Mouse (Mus musculus) midbrain, embryonic 11.5 days (tissue): ENCODE results near the gene Polr3g. TPM values are rescaled to one million over a fixed set of nuclear protein-coding genes. Genes with fewer than 3 reads are reported as not detected.

Experiments used
- ATAC-seq: fragments of 200-750 bp; cut with Nextera tagmentation; 2 replicates; pipeline ENCODE4 v1.8.0; 2017; ENCODE audit warnings: moderate TSS enrichment, moderate library complexity; ENCODE audit not compliant: low FRiP score
- DNase-seq: peaks from one replicate; pipeline ENCODE4 v3.0.0; 2015; ENCODE audit warnings: low spot score; ENCODE audit errors: missing footprints
- H3K27ac ChIP-seq: fragments of 300-500 bp; sonication (generic); 2 replicates; pipeline ENCODE4 v1.5.1; 2014; ENCODE audit warnings: low read depth, low read length
- H3K27me3 ChIP-seq: fragments of 300-500 bp; sonication (generic); 2 replicates; pipeline ENCODE4 v1.6.1; 2014; ENCODE audit warnings: mild to moderate bottlenecking, low read length, moderate library complexity, mixed read lengths; ENCODE audit not compliant: control insufficient read depth, insufficient read depth
- H3K36me3 ChIP-seq: fragments of 300-500 bp; sonication (generic); 2 replicates; pipeline ENCODE4 v1.6.1; 2014; ENCODE audit warnings: mild to moderate bottlenecking, low read length, moderate library complexity, mixed read lengths; ENCODE audit not compliant: control insufficient read depth, insufficient read depth
- H3K4me1 ChIP-seq: fragments of 300-500 bp; sonication (generic); 2 replicates; pipeline ENCODE4 v1.6.1; 2014; ENCODE audit warnings: low read length; ENCODE audit not compliant: control insufficient read depth, insufficient read depth
- H3K4me2 ChIP-seq: fragments of 300-500 bp; sonication (generic); 2 replicates; pipeline ENCODE4 v1.6.1; 2014; ENCODE audit warnings: mild to moderate bottlenecking, moderate library complexity
- H3K4me3 ChIP-seq: fragments of 300-500 bp; sonication (generic); 2 replicates; pipeline ENCODE4 v1.5.1; 2014; ENCODE audit warnings: low read depth, low read length
- H3K9ac ChIP-seq: fragments of 300-500 bp; sonication (generic); 2 replicates; pipeline ENCODE4 v1.6.1; 2014; ENCODE audit warnings: low read length
- H3K9me3 ChIP-seq: fragments of 300-500 bp; sonication (generic); 2 replicates; pipeline ENCODE4 v1.6.1; 2016; ENCODE audit warnings: low read length; ENCODE audit not compliant: control insufficient read depth
- WGBS: fragments of 180-500 bp; shearing (Covaris S2); extraction: QIAGEN DNeasy Blood & Tissue Kit; methylation state at CpG from one replicate; pipeline ENCODE4 v1.1.7; 2014; 5-methylcytosine and 5-hydroxymethylcytosine counted together
- polyA plus RNA-seq: library from polyadenylated mRNA; unstranded; fragments of >200 nt; fragmentation: Nextera tagmentation; extraction: Ambion mirVana; gene quantifications from 2 replicates; pipeline ENCODE4 v1.2.1, GENCODE M21; 2014

Polr3g gene
- polyA plus RNA-seq = 16.7 and 17.7 TPM in 2 replicates

DNA sequence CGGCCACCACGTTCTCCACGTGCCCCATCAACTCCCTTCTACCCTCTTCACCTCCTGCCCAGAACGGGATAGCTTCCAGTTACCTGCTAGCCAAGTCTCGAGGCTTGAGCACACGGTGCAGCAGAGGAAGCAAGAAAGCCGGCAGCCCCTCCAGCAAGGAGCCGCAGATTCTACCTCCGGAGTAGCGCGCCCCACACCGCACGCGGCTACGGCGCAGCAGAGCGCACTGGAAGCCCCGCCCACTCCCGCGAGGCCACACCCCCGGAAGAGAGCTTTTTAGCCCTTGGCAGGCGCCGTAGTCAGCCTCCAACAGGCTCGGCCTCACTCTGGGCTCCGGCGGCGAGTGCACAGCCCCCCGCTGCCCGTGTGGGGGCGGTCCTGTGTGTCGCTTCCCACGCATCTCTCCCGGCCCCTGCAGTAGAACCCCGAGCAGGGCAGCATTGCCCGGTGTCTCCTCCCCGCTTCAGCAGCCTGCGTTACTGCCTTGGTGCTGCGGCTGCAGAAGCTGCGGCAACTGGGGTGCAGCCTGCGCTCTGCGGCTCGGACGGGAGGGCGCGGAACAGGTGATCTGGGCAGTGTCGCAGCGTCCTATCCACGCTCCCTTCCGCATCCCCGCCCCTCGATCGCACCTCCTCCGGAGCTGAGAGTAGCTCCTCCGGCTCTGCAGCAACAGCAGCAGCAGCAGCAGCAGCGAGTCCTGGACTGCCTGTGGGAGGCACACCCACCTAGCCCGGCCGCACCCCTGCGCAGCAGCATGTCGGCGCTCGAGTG lies at the start of gene Polr3g, which contains the start of gene Mblac2:
Gene Polr3g (minus strand): TSS at position 239 of the 771 bp plus-strand sequence.
Gene Mblac2 (plus strand): TSS at position 567 of the 771 bp plus-strand sequence.
- peak; percentile 97 for ATAC-seq

DNA sequence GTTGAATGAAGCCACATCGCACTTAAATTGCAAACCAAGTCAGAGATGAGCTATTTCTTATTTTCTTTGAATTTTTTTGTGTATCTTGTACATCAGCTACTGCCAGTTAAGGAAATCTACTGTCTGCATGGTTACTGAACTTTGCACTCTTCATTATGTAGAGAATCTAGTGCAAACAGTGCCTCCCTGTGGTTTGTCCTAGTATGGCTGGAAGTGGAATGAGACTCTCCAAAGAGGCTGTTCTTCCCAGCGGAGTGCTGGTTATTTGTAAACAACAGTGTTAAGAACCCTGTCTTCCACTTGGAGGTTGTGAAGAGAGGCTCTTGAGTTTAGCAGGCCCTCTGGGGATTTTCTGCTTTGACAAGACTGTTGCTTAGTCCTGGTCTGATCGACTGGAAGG lies 49.6 kb upstream of the Polr3g start:
- Histone ChIP-seq H3K27me3 (no peaks in the 10 kb centered on the region), H3K36me3 (no peaks in the 10 kb centered on the region), H3K27ac (no peak overlapping the region), H3K9ac (no peak overlapping the region), H3K9me3 (no peaks in the 10 kb centered on the region), H3K4me1 (no peaks in the 10 kb centered on the region), H3K4me2 (no peak overlapping the region), H3K4me3 (no peak overlapping the region)
- DNase-seq (peak; percentile 91), ATAC-seq (peak; percentile 75)
- WGBS = 24% methylated on average over 3 of the region's 3 CpGs

More for the DNA sequence above, at the start of gene Polr3g, which contains the start of gene Mblac2:
- DNase-seq = peak; percentile 100
- H3K9ac ChIP-seq = peak within 1 kb of the TSS; percentile 71
- H3K4me2 ChIP-seq = peak within 1 kb of the TSS; percentile 99
- peaks cover 13% of the 10 kb centered on the region for H3K4me1 ChIP-seq
- WGBS = under 1% methylated on average over 59 of the region's 61 CpGs
- H3K9me3 ChIP-seq = no peaks in the 10 kb centered on the region
- no peaks in the 10 kb centered on the region for H3K36me3 ChIP-seq
- no peaks in the 10 kb centered on the region for H3K27me3 ChIP-seq
- peak within 1 kb of the TSS; percentile 50; the same call in 1 of the 2 replicates for H3K27ac ChIP-seq
- peak within 1 kb of the TSS; percentile 87 for H3K4me3 ChIP-seq

DNA sequence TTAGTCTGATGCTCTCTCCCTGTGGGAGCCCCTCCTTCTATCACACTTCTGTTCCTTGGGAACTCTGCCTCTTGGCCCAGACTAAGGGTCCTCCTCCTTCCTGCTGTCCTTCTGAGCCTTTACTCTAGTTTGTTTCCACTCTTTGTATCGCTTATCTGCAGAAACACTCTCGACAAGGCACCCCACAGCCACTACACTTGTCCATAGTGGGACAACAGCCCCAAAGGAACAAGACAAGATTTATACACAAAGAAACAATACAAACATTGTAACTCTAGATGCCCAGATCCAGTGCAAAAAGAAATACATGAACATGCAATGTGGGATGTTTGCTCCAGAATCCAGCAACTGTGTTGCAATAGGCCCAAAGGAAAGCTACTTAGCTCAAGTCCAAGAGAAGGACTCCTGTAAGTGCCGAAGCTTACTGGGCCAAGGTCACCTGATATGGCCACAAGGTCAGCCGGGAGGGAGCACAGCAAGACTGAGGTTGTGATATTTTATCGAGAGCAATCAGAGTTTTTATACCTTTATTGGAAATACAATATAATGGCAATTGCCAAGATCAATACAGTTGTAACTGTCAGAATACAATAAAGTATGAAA lies 46.3 kb upstream of the Polr3g start:
- DNase-seq (no peak), ATAC-seq (no peak)
- Histone ChIP-seq H3K9me3 (no peaks in the 10 kb centered on the region), H3K4me3 (no peak overlapping the region), H3K27ac (no peak overlapping the region), H3K4me1 (no peaks in the 10 kb centered on the region), H3K36me3 (no peaks in the 10 kb centered on the region), H3K4me2 (no peak overlapping the region), H3K9ac (no peak overlapping the region), H3K27me3 (no peaks in the 10 kb centered on the region)
- 87% methylated on average over 5 of the region's 5 CpGs for WGBS

DNA sequence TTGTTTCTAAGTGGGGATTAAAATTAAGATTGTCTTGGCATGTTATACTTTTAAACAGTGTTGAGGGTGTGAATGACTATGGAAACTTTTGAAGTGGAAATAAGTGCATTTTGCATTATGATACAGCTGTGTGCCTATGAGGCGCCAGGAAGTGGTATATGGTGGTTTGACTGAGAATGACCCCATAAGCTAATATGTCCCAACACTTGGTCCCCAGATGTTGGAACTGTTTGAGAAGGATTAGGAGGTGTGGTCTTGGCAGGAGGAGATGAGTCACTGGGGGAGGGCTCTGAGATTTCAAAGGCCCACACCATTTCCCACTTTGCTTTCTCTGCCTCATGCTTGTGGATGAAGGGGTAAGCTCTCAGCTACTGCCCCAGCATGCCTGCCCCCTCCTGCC lies 44.5 kb upstream of the Polr3g start:
- Histone ChIP-seq H3K4me2 (no peak overlapping the region), H3K27ac (no peak overlapping the region), H3K4me1 (no peaks in the 10 kb centered on the region), H3K9ac (no peak overlapping the region), H3K9me3 (no peaks in the 10 kb centered on the region), H3K36me3 (no peaks in the 10 kb centered on the region), H3K27me3 (no peaks in the 10 kb centered on the region), H3K4me3 (no peak overlapping the region)
- 97% methylated on average over 1 of the region's 1 CpGs for WGBS
- DNase-seq = no peak
- no peak for ATAC-seq

DNA sequence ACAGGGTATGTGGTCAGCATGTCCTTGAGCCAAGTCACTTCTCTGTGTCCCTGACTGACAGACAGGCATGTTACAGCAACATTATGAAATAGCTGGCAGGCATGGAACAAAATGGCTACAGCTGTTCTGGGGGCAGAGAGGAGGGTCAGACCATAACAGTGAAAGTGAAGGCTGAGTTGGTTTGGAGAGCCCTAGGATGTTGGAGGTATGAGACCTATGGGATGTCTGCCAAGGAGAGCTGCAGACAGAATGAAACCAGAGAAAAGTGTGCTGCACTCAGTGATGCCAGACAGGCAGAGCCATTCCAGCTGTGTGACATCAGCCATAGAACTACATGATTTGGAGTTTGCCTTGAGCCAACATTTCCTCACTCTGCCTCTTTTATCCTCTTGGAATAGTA lies 44.1 kb upstream of the Polr3g start:
- H3K36me3 ChIP-seq = no peaks in the 10 kb centered on the region
- no peaks in the 10 kb centered on the region for H3K4me1 ChIP-seq
- H3K27ac ChIP-seq = no peak overlapping the region
- DNase-seq = no peak
- H3K9ac ChIP-seq = no peak overlapping the region
- H3K27me3 ChIP-seq = no peaks in the 10 kb centered on the region
- ATAC-seq = no peak
- H3K4me2 ChIP-seq = no peak overlapping the region
- H3K4me3 ChIP-seq = no peak overlapping the region
- H3K9me3 ChIP-seq = no peaks in the 10 kb centered on the region

DNA sequence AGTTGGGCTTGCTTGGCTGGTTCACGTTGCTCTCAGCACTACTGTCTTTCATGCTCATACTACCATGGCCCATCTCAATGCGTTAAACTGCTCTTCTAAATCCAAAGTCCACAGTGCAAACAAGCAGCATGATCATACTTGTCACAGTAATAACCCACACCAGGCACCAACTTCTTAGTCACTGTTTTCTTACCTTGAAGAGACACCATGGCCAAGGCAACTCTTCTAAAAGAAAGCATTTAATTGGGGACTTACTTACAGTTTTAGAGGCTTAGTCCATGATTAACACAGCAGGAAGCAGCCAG lies 33.2 kb upstream of the Polr3g start:
- Histone ChIP-seq H3K9ac (no peak overlapping the region), H3K36me3 (no peaks in the 10 kb centered on the region), H3K4me3 (no peak overlapping the region), H3K27me3 (no peaks in the 10 kb centered on the region), H3K4me2 (no peak overlapping the region), H3K4me1 (no peaks in the 10 kb centered on the region), H3K27ac (no peak overlapping the region), H3K9me3 (no peaks in the 10 kb centered on the region; the same call in 1 of the 2 replicates)
- no peak for ATAC-seq
- no peak for DNase-seq
- 34% methylated on average over 2 of the region's 2 CpGs for WGBS

DNA sequence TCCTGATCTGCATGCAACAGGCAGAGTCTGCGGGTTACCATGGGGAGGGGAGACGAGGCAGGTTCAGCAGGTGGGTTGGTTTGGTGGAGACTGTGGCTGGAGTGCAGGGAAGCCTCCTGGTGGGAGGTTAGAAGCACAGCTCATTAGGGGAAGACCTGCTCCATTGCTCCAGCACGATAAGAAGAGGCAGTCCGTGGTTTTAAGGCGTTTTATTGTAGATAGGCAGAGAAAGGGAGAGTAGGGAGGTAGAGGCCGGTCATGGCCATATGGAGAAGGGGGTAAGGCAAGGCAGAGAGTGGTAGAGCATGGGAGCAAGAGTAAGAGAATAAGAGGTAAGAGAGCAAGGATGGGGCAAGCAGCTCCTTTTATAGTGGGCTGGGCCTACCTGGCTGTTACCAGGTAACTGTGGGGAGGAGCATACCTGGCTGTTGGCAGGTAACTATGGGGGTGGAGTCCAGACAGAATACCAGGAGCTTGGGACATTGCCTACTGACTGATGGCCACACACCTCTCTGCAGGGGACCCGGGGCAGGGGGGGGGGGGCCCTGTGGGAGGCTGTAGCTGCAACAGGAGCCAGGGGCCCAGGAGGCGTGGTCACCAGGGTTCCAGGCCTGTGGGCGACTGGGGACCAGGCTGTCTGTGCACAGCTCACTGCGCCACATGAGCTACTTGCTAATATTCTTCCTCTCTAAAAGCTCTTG lies 32.7 kb upstream of the Polr3g start:
- WGBS = 53% methylated on average over 10 of the region's 10 CpGs
- Histone ChIP-seq H3K9me3 (no peaks in the 10 kb centered on the region; the same call in 1 of the 2 replicates), H3K4me2 (no peak overlapping the region), H3K4me1 (no peaks in the 10 kb centered on the region), H3K27me3 (no peaks in the 10 kb centered on the region), H3K4me3 (no peak overlapping the region), H3K9ac (no peak overlapping the region), H3K36me3 (no peaks in the 10 kb centered on the region), H3K27ac (no peak overlapping the region)
- DNase-seq (no peak), ATAC-seq (no peak)

DNA sequence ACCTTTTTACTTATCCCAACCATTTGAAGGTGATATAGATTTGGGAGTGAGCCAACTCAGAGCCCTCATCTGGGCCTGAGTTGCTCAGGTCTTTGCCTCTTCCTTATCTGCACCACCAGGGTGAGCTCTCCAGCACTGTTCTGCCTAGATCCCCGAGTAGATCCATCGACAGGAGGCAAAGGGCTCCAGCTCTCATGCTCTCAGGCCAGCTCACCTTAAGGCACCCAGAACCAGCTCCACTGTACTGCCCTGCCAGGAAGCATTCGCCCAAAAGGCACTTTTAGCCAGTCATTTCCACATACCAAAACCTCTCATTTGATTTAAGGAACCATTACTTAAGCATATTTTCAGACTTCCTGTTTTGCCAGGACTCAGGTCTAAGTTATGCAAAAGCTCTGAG lies 30.1 kb upstream of the Polr3g start:
- WGBS = 54% methylated on average over 3 of the region's 3 CpGs
- no peaks in the 10 kb centered on the region for H3K9me3 ChIP-seq
- H3K9ac ChIP-seq = no peak overlapping the region
- no peak overlapping the region for H3K27ac ChIP-seq
- no peaks in the 10 kb centered on the region for H3K27me3 ChIP-seq
- no peaks in the 10 kb centered on the region for H3K4me1 ChIP-seq
- no peaks in the 10 kb centered on the region for H3K36me3 ChIP-seq
- no peak for DNase-seq
- no peak overlapping the region for H3K4me3 ChIP-seq
- ATAC-seq = no peak
- no peak overlapping the region for H3K4me2 ChIP-seq

DNA sequence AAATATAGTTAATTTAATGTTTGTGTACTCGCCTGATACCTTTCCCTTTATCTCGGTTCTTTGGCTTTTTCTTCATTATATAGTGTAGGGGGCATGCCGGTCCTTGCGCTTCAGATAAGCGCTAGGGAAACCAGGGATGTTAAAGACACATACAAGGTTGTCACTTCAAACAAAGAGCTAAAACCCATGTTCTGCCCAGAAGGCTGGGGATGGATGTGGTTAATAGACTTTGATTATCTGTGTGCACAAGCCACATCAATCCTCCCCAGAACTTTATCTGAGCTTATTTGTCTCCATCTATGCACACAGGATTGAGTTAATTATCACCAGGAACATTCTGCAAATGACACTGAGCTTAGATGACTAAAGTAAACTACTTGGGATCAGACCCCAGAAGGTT lies 25.8 kb upstream of the Polr3g start:
- 88% methylated on average over 5 of the region's 5 CpGs for WGBS
- no peaks in the 10 kb centered on the region for H3K27me3 ChIP-seq

More for the DNA sequence above, 25.8 kb upstream of the Polr3g start:
- Histone ChIP-seq H3K9me3 (no peaks in the 10 kb centered on the region), H3K4me3 (no peak overlapping the region), H3K27ac (no peak overlapping the region), H3K4me2 (no peak overlapping the region), H3K36me3 (no peaks in the 10 kb centered on the region), H3K9ac (no peak overlapping the region), H3K4me1 (no peaks in the 10 kb centered on the region)
- ATAC-seq (no peak), DNase-seq (no peak)
